Mouse (Mus musculus) brown adipose tissue, adult 24 weeks (tissue): Measurements from ENCODE around the gene Sirt4. TPM values are rescaled to one million over a fixed set of nuclear protein-coding genes. Genes with fewer than 3 reads are reported as not detected.

Experiments
- H3K27ac ChIP-seq: fragments of 200-500 bp; replicated peaks from 2 replicates; pipeline ENCODE4 v1.5.1; 2012; ENCODE audit warnings: low read depth, mild to moderate bottlenecking, low read length
- H3K4me1 ChIP-seq: fragments of 200-500 bp; 2 replicates; pipeline ENCODE4 v1.6.1; 2012; ENCODE audit warnings: low read length, mixed read lengths; ENCODE audit not compliant: control insufficient read depth, insufficient read depth, insufficient read length
- H3K4me3 ChIP-seq: fragments of 200-500 bp; 2 replicates; pipeline ENCODE4 v1.5.1; 2012; ENCODE audit warnings: low read depth, mild to moderate bottlenecking, low read length, moderate library complexity; ENCODE audit not compliant: insufficient read depth
- polyA plus RNA-seq: library from polyadenylated mRNA; stranded (reverse); fragments of >200 nt; gene quantifications from 2 replicates; pipeline ENCODE4 v1.2.4, GENCODE M21; 2012; ENCODE audit not compliant: missing spikeins, insufficient read depth, insufficient read length

The Sirt4 gene
- polyA plus RNA-seq, 1 experiment = 11.4 TPM

DNA sequence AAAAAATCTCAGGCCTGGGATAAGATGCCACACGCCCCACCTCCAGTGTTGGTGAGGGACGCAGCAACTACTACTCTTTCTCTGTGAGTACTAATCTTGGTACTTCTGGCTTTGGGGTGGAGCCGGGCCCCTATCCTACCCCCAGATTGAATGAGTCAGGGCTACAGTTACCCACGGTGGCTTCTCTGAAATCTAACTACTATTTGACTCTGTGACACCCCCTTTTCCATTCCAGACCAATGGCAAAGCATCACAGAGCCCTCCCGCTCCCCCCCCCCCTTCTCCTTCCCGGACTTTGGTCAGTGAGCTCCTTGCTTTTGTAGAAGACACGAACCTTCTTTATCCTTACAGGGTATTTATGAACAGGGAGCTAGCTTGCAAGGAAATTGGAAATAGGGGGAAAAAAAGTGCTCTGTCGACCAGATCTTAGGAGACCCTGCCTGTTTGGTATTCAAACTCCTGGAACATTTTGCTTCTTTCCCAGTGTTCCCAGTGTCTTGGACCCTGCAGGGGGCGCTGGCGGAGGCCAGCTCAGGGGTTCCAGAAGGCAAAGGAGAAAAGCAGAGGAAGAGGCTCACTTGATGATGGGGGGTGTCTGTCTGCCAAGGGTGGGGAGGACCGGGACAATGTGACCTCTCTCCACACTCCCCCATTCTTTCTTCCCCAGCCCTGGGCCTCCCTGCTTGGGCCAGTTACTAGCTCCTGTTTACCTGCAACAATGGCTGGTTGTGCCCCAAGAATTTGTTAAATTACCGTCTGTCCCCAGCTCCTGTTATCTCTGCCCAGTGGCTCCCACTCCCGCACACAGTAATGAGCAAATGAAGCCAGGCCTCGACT, 53.2 kb downstream of the Sirt4 start:
- H3K4me3 ChIP-seq = peak overlapping the region; percentile 33; the same call in 1 of the 2 replicates

DNA sequence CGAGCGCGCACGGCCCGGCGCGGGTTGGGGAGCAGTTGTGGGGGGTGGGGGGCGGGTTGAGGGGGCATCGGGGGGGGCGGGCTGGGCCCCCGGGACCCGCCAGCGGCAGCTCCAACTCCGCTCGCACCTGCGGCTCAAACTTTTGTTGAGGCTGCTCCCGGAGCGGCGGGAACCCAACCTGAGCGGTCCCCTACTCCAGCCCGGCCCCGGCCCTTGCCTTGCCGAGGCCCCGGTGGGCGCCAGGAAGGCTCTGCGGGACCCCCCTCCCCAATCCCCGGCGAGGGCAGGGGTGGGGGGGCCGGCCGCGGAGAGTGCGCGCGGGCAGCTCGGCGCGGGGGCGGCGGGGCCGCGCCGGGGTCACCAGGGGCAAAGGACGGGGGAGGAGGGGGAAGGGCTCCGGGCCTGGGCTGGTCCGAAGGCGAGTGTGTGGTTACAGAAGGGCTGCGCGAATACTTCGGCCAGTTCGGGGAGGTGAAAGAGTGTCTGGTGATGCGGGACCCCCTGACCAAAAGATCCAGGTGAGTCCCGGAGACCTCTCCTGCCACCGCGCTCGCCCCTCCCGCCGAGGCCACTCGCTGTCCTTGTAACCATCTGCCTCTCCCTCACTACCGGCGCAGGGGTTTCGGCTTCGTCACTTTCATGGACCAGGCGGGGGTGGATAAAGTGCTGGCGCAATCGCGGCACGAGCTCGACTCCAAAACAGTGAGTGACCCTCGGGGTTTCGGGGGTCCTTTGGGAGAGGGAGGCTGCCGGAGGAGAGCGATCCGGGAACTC, 54.2 kb downstream of the Sirt4 start:
- H3K4me3 ChIP-seq = peak overlapping the region; percentile 44
- H3K27ac ChIP-seq = no peak overlapping the region
- H3K4me1 ChIP-seq = no peaks in the 10 kb centered on the region

More for the DNA sequence above, 53.2 kb downstream of the Sirt4 start:
- no peaks in the 10 kb centered on the region for H3K4me1 ChIP-seq
- H3K27ac ChIP-seq = no peak overlapping the region

DNA sequence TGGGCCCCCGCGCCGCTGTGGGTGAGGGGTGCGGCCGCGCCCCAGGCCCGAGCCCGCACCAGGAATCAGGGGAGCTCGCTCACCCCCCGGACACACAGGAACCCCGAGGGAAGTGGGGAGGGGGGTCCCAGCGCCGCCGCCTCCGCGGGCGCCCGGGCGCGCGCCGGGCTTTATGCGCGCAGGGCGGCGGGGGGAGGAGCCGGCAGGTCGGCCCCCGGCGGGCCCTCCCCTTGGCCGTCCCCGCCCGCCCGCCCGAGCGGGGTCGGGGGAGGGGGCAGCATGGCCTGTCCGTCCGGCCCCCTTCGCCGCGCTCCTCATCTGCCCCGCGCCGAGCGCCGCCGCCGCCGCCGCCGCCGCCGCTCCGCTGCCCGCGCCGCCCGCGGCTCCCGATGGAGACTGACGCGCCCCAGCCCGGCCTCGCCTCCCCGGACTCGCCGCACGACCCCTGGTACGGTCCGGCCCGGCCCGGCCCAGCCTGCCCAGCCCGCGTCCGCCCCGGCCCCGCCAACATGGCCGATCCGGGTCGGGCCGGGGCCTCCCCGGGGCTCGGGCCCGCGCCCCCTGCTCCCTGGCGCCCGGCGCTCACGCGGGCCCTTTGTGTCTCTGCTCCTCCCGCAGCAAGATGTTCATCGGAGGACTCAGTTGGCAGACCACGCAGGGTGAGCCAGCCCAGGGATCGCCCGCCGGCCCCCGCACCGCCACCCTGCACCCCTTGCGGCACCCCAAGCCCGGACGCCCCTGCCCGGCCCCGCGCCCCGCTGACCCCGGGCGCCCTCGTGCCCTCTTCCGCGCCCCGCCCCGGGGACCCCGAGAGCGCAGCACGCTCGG, 55.0 kb downstream of the Sirt4 start, which contains the start of gene Msi1:
TSS of gene Msi1 (plus strand) at position 241 of the 828 bp plus-strand sequence.
- Histone ChIP-seq H3K4me3 (peak within 1 kb of the TSS; percentile 44), H3K27ac (no peak within 1 kb of the TSS)

DNA sequence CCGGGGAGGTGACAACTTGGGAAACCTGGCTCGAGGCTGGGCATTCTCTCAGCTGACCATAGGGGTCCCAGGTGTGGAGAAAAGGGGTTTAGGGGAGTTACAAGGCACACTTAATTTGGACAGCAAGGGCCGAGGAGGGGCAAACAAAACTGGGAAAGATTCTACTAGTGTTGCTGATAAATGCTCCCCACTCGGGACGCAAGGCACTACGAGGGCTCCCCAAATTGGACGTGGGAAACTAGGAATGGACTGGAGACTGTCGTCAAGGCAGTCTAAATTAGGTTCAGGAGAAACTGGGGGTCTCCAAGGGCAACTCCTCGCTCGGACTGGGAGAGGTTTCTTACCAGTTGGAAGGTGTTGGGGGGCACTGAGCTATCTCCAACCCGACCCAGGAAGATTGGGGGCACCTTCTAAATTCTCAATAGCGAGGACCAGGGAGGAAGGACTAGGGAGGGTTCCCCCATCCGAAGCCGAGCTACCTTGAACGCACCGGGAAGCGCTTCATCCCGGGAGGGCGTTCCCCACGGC, 55.6 kb downstream of the Sirt4 start:
- no peak overlapping the region for H3K27ac ChIP-seq
- no peaks in the 10 kb centered on the region for H3K4me1 ChIP-seq
- H3K4me3 ChIP-seq = peak overlapping the region; percentile 36

More for the DNA sequence above, 55.0 kb downstream of the Sirt4 start, which contains the start of gene Msi1:
- H3K4me1 ChIP-seq = no peaks in the 10 kb centered on the region

Other genes with a start within 250 kb of the Sirt4 start
- gene Pop5, start 248.9 kb downstream of the Sirt4 start, polyA plus RNA-seq = 187 and 188 TPM in 2 replicates
- gene Rnf10, start 211.8 kb downstream of the Sirt4 start, polyA plus RNA-seq = 122 and 124 TPM in 2 replicates
- gene Coq5, start 205.1 kb downstream of the Sirt4 start, polyA plus RNA-seq = 95.7 and 103 TPM in 2 replicates
- 93.6 and 365 TPM in 2 replicates for gene Dynll1, start 183.7 kb downstream of the Sirt4 start, polyA plus RNA-seq
- 40.6 and 50.7 TPM in 2 replicates for gene Srsf9, start 157.5 kb downstream of the Sirt4 start, polyA plus RNA-seq
- 35.7 and 45.5 TPM in 2 replicates for gene Gatc, start 143.5 kb downstream of the Sirt4 start, polyA plus RNA-seq
- gene Triap1, start 143.5 kb downstream of the Sirt4 start, polyA plus RNA-seq = 33.2 and 38.6 TPM in 2 replicates
- 4,430 and 5,347 TPM in 2 replicates for gene Cox6a1, start 135.7 kb downstream of the Sirt4 start, polyA plus RNA-seq
- gene Msi1, start 55.1 kb downstream of the Sirt4 start, polyA plus RNA-seq = 1.1 TPM in 1 of 2 replicates, not detected in the other
- not detected in 2 replicates for gene Pla2g1b, start 18.5 kb downstream of the Sirt4 start, polyA plus RNA-seq
- 10.6 and 12.2 TPM in 2 replicates for gene Pxn, start 22.0 kb upstream of the Sirt4 start, polyA plus RNA-seq
- gene Rplp0, start 74.7 kb upstream of the Sirt4 start, polyA plus RNA-seq = 575 and 685 TPM in 2 replicates
- 9.9 and 15.0 TPM in 2 replicates for gene Gcn1l1, start 80.5 kb upstream of the Sirt4 start, polyA plus RNA-seq
- gene Rab35, start 147.2 kb upstream of the Sirt4 start, polyA plus RNA-seq = 20.9 and 29.4 TPM in 2 replicates
- gene Bicdl1, start 246.9 kb upstream of the Sirt4 start, polyA plus RNA-seq = 3.1 and 6.1 TPM in 2 replicates